Mouse (Mus musculus) heart, embryonic 16.5 days (tissue): ENCODE results near the gene Sh2b2. TPM values are rescaled to one million over a fixed set of nuclear protein-coding genes. Genes with fewer than 3 reads are reported as not detected.

Source experiments
- polyA plus RNA-seq: library from polyadenylated mRNA; unstranded; fragments of >200 nt; fragmentation: Nextera tagmentation; extraction: Ambion mirVana; gene quantifications from 2 replicates; pipeline ENCODE4 v1.2.1, GENCODE M21; 2015

Sh2b2 gene
- polyA plus RNA-seq, 1 experiment from 2014 or later, result 1.7 TPM

Other genes starting within 250 kb of the Sh2b2 start
- gene Upk3b, start 208.1 kb downstream of the Sh2b2 start, polyA plus RNA-seq, result 26.7 and 28.7 TPM in 2 replicates
- gene Upk3bl, start 192.1 kb downstream of the Sh2b2 start, polyA plus RNA-seq, result 1.2 and 2.6 TPM in 2 replicates
- gene Rasa4, start 162.6 kb downstream of the Sh2b2 start, polyA plus RNA-seq, result 2.0 and 2.3 TPM in 2 replicates
- gene Polr2j, start 129.9 kb downstream of the Sh2b2 start, polyA plus RNA-seq, result 139 and 151 TPM in 2 replicates
- 21.7 and 23.6 TPM in 2 replicates for gene Lrwd1, start 110.5 kb downstream of the Sh2b2 start, polyA plus RNA-seq
- gene Alkbh4, start 110.4 kb downstream of the Sh2b2 start, polyA plus RNA-seq, result 12.5 and 13.0 TPM in 2 replicates
- 3.6 and 4.3 TPM in 2 replicates for gene Orai2, start 75.8 kb downstream of the Sh2b2 start, polyA plus RNA-seq
- gene Prkrip1, start 47.6 kb downstream of the Sh2b2 start, polyA plus RNA-seq, result 34.4 and 37.7 TPM in 2 replicates